9 mouse cellular contexts compared by ENCODE assay signal in the genomic region with DNA sequence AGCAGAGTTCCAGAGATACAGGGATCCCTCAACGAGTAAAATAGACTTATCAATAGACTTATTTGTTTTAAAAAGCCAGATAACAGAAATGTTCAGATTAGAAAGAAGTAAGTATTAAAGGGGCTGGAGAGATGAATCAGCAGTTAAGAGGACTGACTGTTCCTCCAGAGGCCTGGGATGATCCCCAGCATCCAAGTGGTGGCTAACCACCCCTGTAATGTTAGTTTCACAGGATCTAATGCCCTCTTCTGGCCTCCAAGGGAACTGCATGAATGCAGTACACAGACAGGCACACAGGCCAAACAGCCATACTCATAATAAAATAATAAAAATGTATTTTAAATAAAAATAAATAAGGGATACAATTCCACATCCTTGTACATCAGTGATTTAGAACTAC. TPM values are rescaled to one million over a fixed set of nuclear protein-coding genes. Genes with fewer than 3 reads are reported as not detected.
A peak's percentile ranks its signal among the peaks of the same experiment; 100 is the strongest.
DNase-seq lines count a peak whose midpoint lies in the region; ATAC-seq and TF ChIP-seq lines count a peak whose summit lies in the region.
"Had no signal": no experiment of that assay in that cellular context is flagged by ENCODE, and none has a peak within 500 bp of the region (broad histone marks: within the 10 kb centered on the region; RNA-seq: fewer than 3 reads in every experiment).

No protein-coding gene starts in this region.

- H3K4me3 ChIP-seq in intestine, postnatal 0 days (ENCODE audit: low read depth, low read length), result no peak overlapping the region
- H3K4me3 ChIP-seq in intestine, embryonic 15.5 days (replicated peaks), result no peak overlapping the region
- no peak overlapping the region for H3K4me3 ChIP-seq in E14TG2a.4 (replicated peaks; ENCODE audit: low read length)
- no peak overlapping the region for H3K4me3 ChIP-seq in cerebellum, adult 2 months (replicated peaks; ENCODE audit: insufficient read depth, low read depth, low read length)
- no peak overlapping the region for H3K4me3 ChIP-seq in lung, adult 2 months (replicated peaks; ENCODE audit: extremely low read depth, low read depth, low read length)
- no peak overlapping the region for H3K4me3 ChIP-seq in intestine, embryonic 16.5 days (ENCODE audit: low read length)
- H3K4me3 ChIP-seq: neural tube, embryonic 13.5 days had no signal

- TF ChIP-seq POLR2A in cerebellum, adult 2 months (IDR thresholded peaks at IDR 0.05; ENCODE audit: borderline replicate concordance, insufficient read depth, low read length), result no peak
- no peak for TF ChIP-seq POLR2A in lung, adult 2 months (IDR thresholded peaks at IDR 0.05; ENCODE audit: borderline replicate concordance, extremely low read depth, low read depth, low read length)

- no peak overlapping the region for H3K27ac ChIP-seq in intestine, postnatal 0 days (ENCODE audit: low read depth, low read length)
- H3K27ac ChIP-seq in intestine, embryonic 15.5 days, result no peak overlapping the region
- 0 out of 2 replicates have a peak overlapping the region, but pooled peaks have one; percentile 37 for H3K27ac ChIP-seq in cerebellum, adult 2 months (ENCODE audit: insufficient read depth, low read length)
- H3K27ac ChIP-seq in intestine, embryonic 16.5 days (ENCODE audit: low read length), result no peak overlapping the region

- peak; percentile 66 for TF ChIP-seq CTCF in intestine, postnatal 0 days (IDR thresholded peaks at IDR 0.05; ENCODE audit: low read depth)
- TF ChIP-seq CTCF in E14TG2a.4 (conservative IDR thresholded peaks at IDR 0.05; ENCODE audit: low read length), result peak; percentile 52
- TF ChIP-seq CTCF in cerebellum, adult 2 months (IDR thresholded peaks at IDR 0.05; ENCODE audit: borderline replicate concordance, insufficient read depth, low read depth, low read length), result peak; percentile 58; the same call in 1 of the 2 replicates
- TF ChIP-seq CTCF in lung, adult 2 months (IDR thresholded peaks at IDR 0.05; ENCODE audit: insufficient read depth, low read length), result peak; percentile 23; the same call in 1 of the 2 replicates

- no peak for DNase-seq in cerebellum, adult 2 months
- no peak for DNase-seq in lung, adult 2 months
- no peak for DNase-seq in ovary, postnatal 10 days (ENCODE audit: low spot score)
- DNase-seq in right cerebral cortex, postnatal 14 days, result no peak

- no peak overlapping the region for H3K4me2 ChIP-seq in intestine, postnatal 0 days (replicated peaks; ENCODE audit: low read depth)
- no peak overlapping the region for H3K4me2 ChIP-seq in intestine, embryonic 15.5 days (replicated peaks)
- no peak overlapping the region for H3K4me2 ChIP-seq in intestine, embryonic 16.5 days (ENCODE audit: low read depth, low read length)
- H3K4me2 ChIP-seq: neural tube, embryonic 13.5 days had no signal

- ATAC-seq in intestine, postnatal 0 days, result no peak
- no peak for ATAC-seq in intestine, embryonic 15.5 days
- ATAC-seq in intestine, embryonic 16.5 days, result no peak

- H3K4me1 ChIP-seq in intestine, postnatal 0 days (replicated peaks; ENCODE audit: control insufficient read depth, insufficient read depth, low read length), result no peaks in the 10 kb centered on the region
- no peaks in the 10 kb centered on the region; the same call in 1 of the 2 replicates for H3K4me1 ChIP-seq in intestine, embryonic 15.5 days (replicated peaks)
- H3K4me1 ChIP-seq in E14TG2a.4 (replicated peaks; ENCODE audit: low read depth, low read length), result no peaks in the 10 kb centered on the region
- peaks cover 11% of the 10 kb centered on the region; the same call in 1 of the 2 replicates for H3K4me1 ChIP-seq in cerebellum, adult 2 months (ENCODE audit: control insufficient read depth, insufficient read depth, low read length)
- peaks cover 15% of the 10 kb centered on the region for H3K4me1 ChIP-seq in lung, adult 2 months (ENCODE audit: control insufficient read depth, insufficient read depth, low read length)
- H3K4me1 ChIP-seq in intestine, embryonic 16.5 days (ENCODE audit: control insufficient read depth, insufficient read depth, low read length), result 0 out of 2 replicates have a peak, but pooled peaks cover 5% of the 10 kb centered on the region

- H3K27me3 ChIP-seq in intestine, postnatal 0 days (replicated peaks; ENCODE audit: control insufficient read depth, insufficient read depth, low read length), result no peaks in the 10 kb centered on the region
- no peaks in the 10 kb centered on the region for H3K27me3 ChIP-seq in intestine, embryonic 15.5 days (replicated peaks)
- H3K27me3 ChIP-seq in E14TG2a.4 (ENCODE audit: insufficient read depth, low read length), result peaks cover 10% of the 10 kb centered on the region
- H3K27me3 ChIP-seq in cerebellum, adult 2 months (ENCODE audit: control insufficient read depth, insufficient read depth, low read length), result no peaks in the 10 kb centered on the region
- H3K27me3 ChIP-seq in intestine, embryonic 16.5 days (replicated peaks; ENCODE audit: control insufficient read depth, insufficient read depth, low read length), result no peaks in the 10 kb centered on the region
- H3K27me3 ChIP-seq: neural tube, embryonic 13.5 days had no signal

- H3K36me3 ChIP-seq in intestine, postnatal 0 days (ENCODE audit: control insufficient read depth, insufficient read depth), result no peaks in the 10 kb centered on the region
- H3K36me3 ChIP-seq in intestine, embryonic 15.5 days, result no peaks in the 10 kb centered on the region
- no peaks in the 10 kb centered on the region for H3K36me3 ChIP-seq in E14TG2a.4 (ENCODE audit: insufficient read depth, low read length)
- no peaks in the 10 kb centered on the region; the same call in 1 of the 2 replicates for H3K36me3 ChIP-seq in intestine, embryonic 16.5 days (ENCODE audit: control insufficient read depth, insufficient read depth, low read length)

- H3K9ac ChIP-seq in intestine, postnatal 0 days (ENCODE audit: low read depth, low read length), result no peak overlapping the region
- H3K9ac ChIP-seq in intestine, embryonic 15.5 days, result no peak overlapping the region
- no peak overlapping the region for H3K9ac ChIP-seq in intestine, embryonic 16.5 days (ENCODE audit: low read depth, low read length)

- H3K9me3 ChIP-seq in intestine, postnatal 0 days (ENCODE audit: control insufficient read depth), result no peaks in the 10 kb centered on the region
- no peaks in the 10 kb centered on the region for H3K9me3 ChIP-seq in intestine, embryonic 15.5 days
- H3K9me3 ChIP-seq in E14TG2a.4 (ENCODE audit: low read length), result no peaks in the 10 kb centered on the region
- H3K9me3 ChIP-seq in intestine, embryonic 16.5 days (ENCODE audit: control insufficient read depth, low read length), result no peaks in the 10 kb centered on the region
- H3K9me3 ChIP-seq: neural tube, embryonic 13.5 days had no signal

- 45% methylated on average over 1 of the region's 1 CpGs for WGBS in intestine, postnatal 0 days
- WGBS in intestine, embryonic 15.5 days, result 36% methylated on average over 1 of the region's 1 CpGs
- 53% methylated on average over 1 of the region's 1 CpGs for WGBS in cerebellum, adult 2 months
- 50% methylated on average over 1 of the region's 1 CpGs for WGBS in lung, adult 2 months
- 47% methylated on average over 1 of the region's 1 CpGs for WGBS in intestine, embryonic 16.5 days

RNA-seq across cellular contexts. Expression of a gene that starts 7.4 kb away (rescaled TPM):
- polyA plus RNA-seq in intestine, postnatal 0 days (2015; fragmentation: Nextera tagmentation; extraction: Ambion mirVana), result 15.5 and 16.7 TPM in 2 replicates
- polyA plus RNA-seq in intestine, embryonic 15.5 days (2015; fragmentation: Nextera tagmentation; extraction: Ambion mirVana), result 19.4 and 20.1 TPM in 2 replicates
- 115 and 120 TPM in 2 replicates for polyA plus RNA-seq in cerebellum, adult 2 months (2012; rRNA removed)
- polyA plus RNA-seq in lung, adult 2 months (2012; rRNA removed), result 60.6 and 73.7 TPM in 2 replicates
- polyA plus RNA-seq in intestine, embryonic 16.5 days (2015; fragmentation: Nextera tagmentation; extraction: Ambion mirVana), result 15.9 and 18.7 TPM in 2 replicates

RNA-seq across cellular contexts. Expression of a gene that starts 21.8 kb away (rescaled TPM):
- polyA plus RNA-seq in intestine, postnatal 0 days (2015; fragmentation: Nextera tagmentation; extraction: Ambion mirVana), result 10.0 and 10.9 TPM in 2 replicates
- polyA plus RNA-seq in intestine, embryonic 15.5 days (2015; fragmentation: Nextera tagmentation; extraction: Ambion mirVana), result 16.1 and 20.8 TPM in 2 replicates
- polyA plus RNA-seq in cerebellum, adult 2 months (2012; rRNA removed), result 86.2 and 86.7 TPM in 2 replicates
- polyA plus RNA-seq in lung, adult 2 months (2012; rRNA removed), result 3.3 and 7.6 TPM in 2 replicates
- 10.7 and 16.2 TPM in 2 replicates for polyA plus RNA-seq in intestine, embryonic 16.5 days (2015; fragmentation: Nextera tagmentation; extraction: Ambion mirVana)

RNA-seq across cellular contexts. Expression of a gene that starts 51.0 kb away (rescaled TPM):
- polyA plus RNA-seq in intestine, postnatal 0 days (2015; fragmentation: Nextera tagmentation; extraction: Ambion mirVana), result 6.6 and 6.7 TPM in 2 replicates
- polyA plus RNA-seq in intestine, embryonic 15.5 days (2015; fragmentation: Nextera tagmentation; extraction: Ambion mirVana), result 9.3 and 9.5 TPM in 2 replicates
- 237 and 254 TPM in 2 replicates for polyA plus RNA-seq in cerebellum, adult 2 months (2012; rRNA removed)
- 0.38 and 1.6 TPM in 2 replicates for polyA plus RNA-seq in lung, adult 2 months (2012; rRNA removed)
- polyA plus RNA-seq in intestine, embryonic 16.5 days (2015; fragmentation: Nextera tagmentation; extraction: Ambion mirVana), result 8.2 and 8.5 TPM in 2 replicates

Comparison
In these comparisons a context has a peak if more than half of its experiments do, and no peak if none do; other contexts are left out.
1. RNA of a gene that starts 51.0 kb away (polyA plus RNA-seq): 237 to 254 TPM in cerebellum, adult 2 months; 9.3 to 9.5 TPM in intestine, embryonic 15.5 days, 8.2 to 8.5 TPM in intestine, embryonic 16.5 days, 6.6 to 6.7 TPM in intestine, postnatal 0 days and 0.38 to 1.6 TPM in lung, adult 2 months; every median in the first group is over 10 times any median in the second.
2. Peak in every context shown above with its lines, with median percentiles within 50 percentile points of each other: CTCF ChIP-seq.